Mouse (Mus musculus) heart, postnatal 0 days (tissue): ENCODE results near the gene Mta3. TPM values are rescaled to one million over a fixed set of nuclear protein-coding genes. Genes with fewer than 3 reads are reported as not detected.

Experiments used
- ATAC-seq: fragments of 200-750 bp; cut with Nextera tagmentation; 2 replicates; pipeline ENCODE4 v1.8.0; 2017; ENCODE audit warnings: low read depth, moderate number of reproducible peaks, moderate library complexity; ENCODE audit not compliant: insufficient read depth
- DNase-seq: peaks from one replicate; pipeline ENCODE4 v3.0.0-alpha.2; 2016; ENCODE audit warnings: low spot score
- H3K27ac ChIP-seq: fragments of 300-500 bp; sonication (generic); 2 replicates; pipeline ENCODE4 v1.5.1; 2014; ENCODE audit warnings: low read depth, mild to moderate bottlenecking
- H3K27me3 ChIP-seq: fragments of 300-500 bp; sonication (generic); 2 replicates; pipeline ENCODE4 v1.6.1; 2014; ENCODE audit warnings: low read length, mixed read lengths; ENCODE audit not compliant: control insufficient read depth, insufficient read depth
- H3K36me3 ChIP-seq: fragments of 300-500 bp; sonication (generic); replicated peaks from 2 replicates; pipeline ENCODE4 v1.6.1; 2014; ENCODE audit warnings: low read length, mixed read lengths; ENCODE audit not compliant: control insufficient read depth, insufficient read depth
- H3K4me1 ChIP-seq: fragments of 300-500 bp; sonication (generic); 2 replicates; pipeline ENCODE4 v1.6.1; 2014; ENCODE audit warnings: antibody characterized with exemption; ENCODE audit not compliant: control insufficient read depth, insufficient read depth
- H3K4me2 ChIP-seq: fragments of 300-500 bp; sonication (generic); 2 replicates; pipeline ENCODE4 v1.6.1; 2014; ENCODE audit warnings: low read depth, mild to moderate bottlenecking, low read length, moderate library complexity
- H3K4me3 ChIP-seq: fragments of 300-500 bp; sonication (generic); 2 replicates; pipeline ENCODE4 v1.5.1; 2014; ENCODE audit warnings: low read depth, low read length
- H3K9ac ChIP-seq: fragments of 300-500 bp; sonication (generic); replicated peaks from 2 replicates; pipeline ENCODE4 v1.6.1; 2014; ENCODE audit warnings: low read depth, low read length, mixed read lengths
- H3K9me3 ChIP-seq: fragments of 300-500 bp; sonication (generic); replicated peaks from 2 replicates; pipeline ENCODE4 v1.6.1; 2016; ENCODE audit warnings: low read length; ENCODE audit not compliant: control insufficient read depth
- CTCF ChIP-seq: IDR thresholded peaks from 2 replicates; pipeline ENCODE4 v1.5.1; 2016; ENCODE audit warnings: antibody characterized with exemption, control low read depth, low read depth
- EP300 ChIP-seq: IDR thresholded peaks from 2 replicates; pipeline ENCODE4 v1.6.1; 2016; ENCODE audit warnings: antibody characterized with exemption, low read depth
- WGBS: fragments of 180-500 bp; shearing (Covaris S2); extraction: QIAGEN DNeasy Blood & Tissue Kit; methylation state at CpG from one replicate; pipeline ENCODE4 v1.1.7; 2014; 5-methylcytosine and 5-hydroxymethylcytosine counted together
- polyA plus RNA-seq: library from polyadenylated mRNA; unstranded; fragments of >200 nt; fragmentation: Nextera tagmentation; extraction: Ambion mirVana; gene quantifications from 2 replicates; pipeline ENCODE4 v1.2.1, GENCODE M21; 2015
- total RNA-seq: library from RNA; depleted of rRNA; stranded (reverse); fragments of >200 nt; gene quantifications from 2 replicates; pipeline ENCODE4 v1.2.3, GENCODE M21; 2014; ENCODE audit warnings: low replicate concordance

The Mta3 gene
- total and polyA plus RNA-seq, 2 experiments from 2014 or later, result 28.3 to 34.3 TPM

GRCm38 (mm10) chr17:83847815-83848214 lies 141.9 kb downstream of the Mta3 start, which contains the start of gene Haao:
Gene Haao (minus strand): TSS chr17:83847963.
- no peak for DNase-seq
- no peaks in the 10 kb centered on the region for H3K27me3 ChIP-seq
- ATAC-seq, result no peak
- H3K4me3 ChIP-seq, result no peak within 1 kb of the TSS
- WGBS, result 71% methylated on average over 3 of the region's 3 CpGs
- no peaks in the 10 kb centered on the region for H3K36me3 ChIP-seq
- H3K9ac ChIP-seq, result no peak within 1 kb of the TSS
- H3K27ac ChIP-seq, result no peak within 1 kb of the TSS
- H3K9me3 ChIP-seq, result no peaks in the 10 kb centered on the region
- H3K4me2 ChIP-seq, result no peak within 1 kb of the TSS
- no peaks in the 10 kb centered on the region for H3K4me1 ChIP-seq
- TF ChIP-seq EP300 (no peak), CTCF (no peak)

- H3K4me3 ChIP-seq, result no peak overlapping the region
- no peak overlapping the region for H3K27ac ChIP-seq
- H3K4me2 ChIP-seq, result no peak overlapping the region
- H3K27me3 ChIP-seq, result no peaks in the 10 kb centered on the region
- H3K9me3 ChIP-seq, result no peaks in the 10 kb centered on the region
- H3K4me1 ChIP-seq, result no peaks in the 10 kb centered on the region
- WGBS, result 52% methylated on average over 4 of the region's 4 CpGs
- ATAC-seq (no peak), DNase-seq (no peak)
- TF ChIP-seq CTCF (no peak), EP300 (no peak)
- no peaks in the 10 kb centered on the region for H3K36me3 ChIP-seq
- no peak overlapping the region for H3K9ac ChIP-seq
Observed at GRCm38 (mm10) chr17:83848482-83848881, 142.5 kb downstream of the Mta3 start.

- H3K4me2 ChIP-seq, result no peak overlapping the region
Observed at GRCm38 (mm10) chr17:83849081-83849675, 143.2 kb downstream of the Mta3 start.

GRCm38 (mm10) chr17:83849717-83850116 lies 143.8 kb downstream of the Mta3 start:
- H3K36me3 ChIP-seq, result no peaks in the 10 kb centered on the region
- ATAC-seq (no peak), DNase-seq (no peak)
- no peak overlapping the region for H3K27ac ChIP-seq
- no peaks in the 10 kb centered on the region for H3K9me3 ChIP-seq
- no peak overlapping the region for H3K9ac ChIP-seq
- H3K27me3 ChIP-seq, result no peaks in the 10 kb centered on the region
- no peak overlapping the region for H3K4me3 ChIP-seq
- 57% methylated on average over 5 of the region's 5 CpGs for WGBS
- TF ChIP-seq CTCF (no peak), EP300 (no peak)
- no peaks in the 10 kb centered on the region for H3K4me1 ChIP-seq
- H3K4me2 ChIP-seq, result no peak overlapping the region

More at GRCm38 (mm10) chr17:83849081-83849675, 143.2 kb downstream of the Mta3 start:
- Histone ChIP-seq H3K4me1 (no peaks in the 10 kb centered on the region), H3K4me3 (no peak overlapping the region), H3K27ac (no peak overlapping the region), H3K9ac (no peak overlapping the region), H3K36me3 (no peaks in the 10 kb centered on the region), H3K9me3 (no peaks in the 10 kb centered on the region), H3K27me3 (no peaks in the 10 kb centered on the region)
- DNase-seq, result no peak
- 73% methylated on average over 12 of the region's 12 CpGs for WGBS
- ATAC-seq, result no peak
- TF ChIP-seq EP300 (no peak), CTCF (no peak)

- DNase-seq (peak; percentile 76), ATAC-seq (0 out of 2 replicates have a peak, but pooled peaks have one; percentile 39)
- TF ChIP-seq EP300, result no peak
- TF ChIP-seq CTCF, result peak; percentile 91
- Histone ChIP-seq H3K27me3 (no peaks in the 10 kb centered on the region), H3K4me1 (no peaks in the 10 kb centered on the region), H3K4me3 (no peak overlapping the region), H3K9me3 (no peaks in the 10 kb centered on the region), H3K4me2 (peak overlapping the region; percentile 39; the same call in 1 of the 2 replicates), H3K27ac (no peak overlapping the region), H3K9ac (no peak overlapping the region), H3K36me3 (no peaks in the 10 kb centered on the region)
- 12% methylated on average over 9 of the region's 9 CpGs for whole genome bisulfite sequencing
Observed at GRCm38 (mm10) chr17:83850458-83850857, 144.5 kb downstream of the Mta3 start.

- H3K9ac ChIP-seq, result no peak overlapping the region
- TF ChIP-seq EP300 (no peak), CTCF (no peak)
- DNase-seq (no peak), ATAC-seq (no peak)
- WGBS, result 71% methylated on average over 5 of the region's 5 CpGs
- no peak overlapping the region for H3K4me3 ChIP-seq
- no peaks in the 10 kb centered on the region for H3K9me3 ChIP-seq
- H3K27ac ChIP-seq, result no peak overlapping the region
- H3K4me2 ChIP-seq, result no peak overlapping the region
- no peaks in the 10 kb centered on the region for H3K36me3 ChIP-seq
- no peaks in the 10 kb centered on the region for H3K27me3 ChIP-seq
- no peaks in the 10 kb centered on the region for H3K4me1 ChIP-seq
Observed at GRCm38 (mm10) chr17:83850864-83851263, 144.9 kb downstream of the Mta3 start.
